Mouse (Mus musculus) CH12.LX (cell line): Measurements from ENCODE around the gene Hcfc2. TPM values are rescaled to one million over a fixed set of nuclear protein-coding genes. Genes with fewer than 3 reads are reported as not detected.

Source experiments
- DNase-seq: peaks from one replicate; pipeline ENCODE4 v3.0.0-alpha.2; 2013; ENCODE audit errors: extremely low read depth
- H3K27ac ChIP-seq: 2 replicates; pipeline ENCODE4 v1.5.1; 2012; ENCODE audit warnings: low read depth, mild to moderate bottlenecking, control low read depth, moderate library complexity; ENCODE audit not compliant: insufficient read depth
- H3K27me3 ChIP-seq: replicated peaks from 2 replicates; pipeline ENCODE3; 2012; ENCODE audit warnings: inconsistent platforms
- H3K36me3 ChIP-seq, 2 experiments: replicated peaks in 1 of 2; 2 replicates each; pipeline versions ENCODE3 to v1.6.1; 2012; ENCODE audit warnings: inconsistent platforms in 1 of 2, low read length in 1 of 2, mild to moderate bottlenecking in 1 of 2, mixed read lengths in 1 of 2, moderate library complexity in 1 of 2; ENCODE audit not compliant: control insufficient read depth in 1 of 2, insufficient read depth in 1 of 2
- H3K4me1 ChIP-seq, 2 experiments: 2 replicates each; pipeline ENCODE4 v1.6.1; 2012; ENCODE audit warnings: inconsistent platforms in 1 of 2, moderate library complexity in 1 of 2; ENCODE audit not compliant: insufficient read depth in 2 of 2, control insufficient read depth in 1 of 2
- H3K4me2 ChIP-seq: 2 replicates; pipeline ENCODE4 v1.6.1; 2012; ENCODE audit warnings: low read depth, mild to moderate bottlenecking, control low read depth; ENCODE audit not compliant: poor library complexity, insufficient read depth, severe bottlenecking
- H3K4me3 ChIP-seq, 3 experiments: fragments of 150-350 bp in 1 of 3; sonication (generic) in 1 of 3; replicated peaks in 1 of 3; 2 replicates each; pipeline versions ENCODE3 to v1.5.1; 2011 to 2012; ENCODE audit warnings: low read depth in 2 of 3, low read length in 2 of 3, mild to moderate bottlenecking in 2 of 3, moderate library complexity in 2 of 3, control low read depth in 1 of 3, improper control_type of control experiment in 1 of 3, inconsistent platforms in 1 of 3, mixed read lengths in 1 of 3; ENCODE audit not compliant: poor library complexity in 1 of 3
- H3K79me2 ChIP-seq: replicated peaks from 2 replicates; pipeline ENCODE4 v1.6.1; 2012; ENCODE audit warnings: mild to moderate bottlenecking, moderate library complexity; ENCODE audit not compliant: control insufficient read depth, poor library complexity, insufficient read depth, severe bottlenecking; ENCODE audit errors: extremely low read depth
- H3K9ac ChIP-seq: 2 replicates; pipeline ENCODE4 v1.6.1; 2012; ENCODE audit warnings: low read depth, mild to moderate bottlenecking, control low read depth, moderate library complexity; ENCODE audit not compliant: insufficient read depth
- H3K9me3 ChIP-seq: replicated peaks from 2 replicates; pipeline ENCODE3; 2012; ENCODE audit warnings: low read length, inconsistent platforms, mixed read lengths
- BHLHE40 ChIP-seq: IDR thresholded peaks from 2 replicates; pipeline ENCODE4 v1.6.1; 2011; ENCODE audit warnings: mild to moderate bottlenecking, low read depth, low read length, improper control_type of control experiment
- E2F4 ChIP-seq: IDR thresholded peaks from 2 replicates; pipeline ENCODE4 v1.6.1; 2011; ENCODE audit warnings: low read depth, low read length, improper control_type of control experiment; ENCODE audit not compliant: insufficient replicate concordance
- ETS1 ChIP-seq: conservative IDR thresholded peaks from 2 replicates; pipeline ENCODE4 v1.6.1; 2012; ENCODE audit warnings: low read depth, mild to moderate bottlenecking, inconsistent platforms, low read length, improper control_type of control experiment, moderate library complexity
- HCFC1 ChIP-seq: IDR thresholded peaks from 2 replicates; pipeline ENCODE4 v1.6.1; 2012; ENCODE audit warnings: low read depth, mild to moderate bottlenecking, inconsistent platforms, low read length, improper control_type of control experiment
- MAFK ChIP-seq: IDR thresholded peaks from 2 replicates; pipeline ENCODE4 v1.6.1; 2011; ENCODE audit warnings: low read length, improper control_type of control experiment; ENCODE audit not compliant: insufficient replicate concordance
- MAZ ChIP-seq: IDR thresholded peaks from 2 replicates; pipeline ENCODE4 v1.6.1; 2012; ENCODE audit warnings: low read depth, mild to moderate bottlenecking, inconsistent platforms, low read length, improper control_type of control experiment, moderate library complexity
- MYC ChIP-seq: IDR thresholded peaks from 2 replicates; pipeline ENCODE4 v1.6.1; 2011; ENCODE audit warnings: low read depth, mild to moderate bottlenecking, improper control_type of control experiment, low read length
- POLR2AphosphoS2 ChIP-seq: IDR thresholded peaks from 2 replicates; pipeline ENCODE4 v1.6.1; 2011; ENCODE audit warnings: low read depth, low read length, improper control_type of control experiment
- RAD21 ChIP-seq: IDR thresholded peaks from 2 replicates; pipeline ENCODE4 v1.6.1; 2011; ENCODE audit warnings: low read depth, mild to moderate bottlenecking, low read length, improper control_type of control experiment, moderate library complexity
- RCOR1 ChIP-seq: conservative IDR thresholded peaks from 2 replicates; pipeline ENCODE4 v1.6.1; 2012; ENCODE audit warnings: low read depth, mild to moderate bottlenecking, inconsistent platforms, low read length, improper control_type of control experiment
- UBTF ChIP-seq: IDR thresholded peaks from 2 replicates; pipeline ENCODE4 v1.6.1; 2012; ENCODE audit warnings: low read depth, mild to moderate bottlenecking, inconsistent platforms, low read length, improper control_type of control experiment, moderate library complexity
- ZC3H11A ChIP-seq: IDR thresholded peaks from 2 replicates; pipeline ENCODE4 v1.6.1; 2012; ENCODE audit warnings: low read depth, mild to moderate bottlenecking, inconsistent platforms, low read length, improper control_type of control experiment
- ZKSCAN1 ChIP-seq: IDR thresholded peaks from 2 replicates; pipeline ENCODE4 v1.6.1; 2012; ENCODE audit warnings: low read depth, inconsistent platforms, low read length, improper control_type of control experiment, borderline replicate concordance
- ZNF384 ChIP-seq: IDR thresholded peaks from 2 replicates; pipeline ENCODE4 v1.6.1; 2012; ENCODE audit warnings: low read depth, low read length, improper control_type of control experiment, inconsistent platforms
- dilution Hi-C: fragments of 300-500 bp; cut with MboI; formaldehyde crosslinking; loops from 2 replicates; pipeline ENCODE4 v1.14.3; 2020; ENCODE audit warnings: low sequenced_read_pairs; ENCODE audit not compliant: extremely low pct_unique_long_range_greater_than_20kb, extremely low pct_ligation_motif_present
- in situ Hi-C: fragments of 300-500 bp; cut with MboI; formaldehyde crosslinking; loops from 3 replicates; pipeline ENCODE4 v1.14.3; 2019; ENCODE audit warnings: low sequenced_read_pairs, low pct_ligation_motif_present, low pct_unique_long_range_greater_than_20kb, mixed read lengths
- polyA plus RNA-seq: library from polyadenylated mRNA; unstranded; fragments of >175 nt; gene quantifications from 2 replicates; pipeline ENCODE4 v1.2.1, GENCODE M21; 2012; ENCODE audit warnings: low read depth; ENCODE audit not compliant: insufficient read length
- total RNA-seq, 2 experiments: library from RNA; depleted of rRNA; stranded (reverse); fragments of 300-350 nt in 1 of 2; fragments of >200 nt in 1 of 2; gene quantifications; 2 replicates each; pipeline ENCODE4 v1.2.3; 2012 to 2014

Gene Hcfc2
- total and polyA plus RNA-seq, 3 experiments, result 10.5 to 13.0 (median 12.3) TPM

DNA sequence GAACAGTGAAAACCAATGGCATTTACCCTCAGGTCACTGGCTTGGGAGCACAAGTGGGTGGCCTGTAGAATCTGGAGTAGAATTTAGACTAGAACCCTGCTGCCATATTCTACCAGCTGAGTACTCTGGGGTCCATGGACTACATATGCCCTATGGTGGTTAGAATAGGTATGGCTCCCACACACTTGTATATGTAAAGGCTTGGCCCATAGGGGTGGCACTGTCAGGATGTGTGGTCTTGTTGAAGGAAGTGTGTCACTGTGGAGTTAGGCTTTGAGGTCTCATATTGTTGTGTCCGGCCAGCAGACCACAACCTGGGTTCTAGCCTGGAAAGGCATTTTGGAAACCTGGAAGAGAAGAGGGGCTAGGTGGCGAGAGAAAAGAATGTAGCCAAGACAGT, 74.8 kb downstream of the Hcfc2 start:
- H3K27ac ChIP-seq, result no peak overlapping the region
- H3K27me3 ChIP-seq, result no peaks in the 10 kb centered on the region
- no peak for TF ChIP-seq RCOR1
- TF ChIP-seq MAFK, result no peak
- TF ChIP-seq ETS1, result no peak
- no peak for TF ChIP-seq UBTF
- TF ChIP-seq BHLHE40, result no peak
- TF ChIP-seq MYC, result no peak
- TF ChIP-seq ZNF384, result no peak
- TF ChIP-seq ZKSCAN1, result no peak
- TF ChIP-seq RAD21, result no peak
- no peak for TF ChIP-seq HCFC1
- TF ChIP-seq MAZ, result no peak
- TF ChIP-seq E2F4, result no peak
- no peak overlapping the region for H3K4me2 ChIP-seq
- no peaks in the 10 kb centered on the region for H3K79me2 ChIP-seq
- H3K36me3 ChIP-seq, result no peaks in the 10 kb centered on the region
- H3K9ac ChIP-seq, result no peak overlapping the region
- in situ Hi-C loops (no loop called here), dilution Hi-C loops (no loop called here)
- no peak for DNase-seq
- H3K4me3 ChIP-seq, result no peak overlapping the region
- H3K4me1 ChIP-seq, result peaks cover 4 to 11% of the 10 kb centered on the region in 2 experiments
- H3K9me3 ChIP-seq, result peaks cover 4% of the 10 kb centered on the region

DNA sequence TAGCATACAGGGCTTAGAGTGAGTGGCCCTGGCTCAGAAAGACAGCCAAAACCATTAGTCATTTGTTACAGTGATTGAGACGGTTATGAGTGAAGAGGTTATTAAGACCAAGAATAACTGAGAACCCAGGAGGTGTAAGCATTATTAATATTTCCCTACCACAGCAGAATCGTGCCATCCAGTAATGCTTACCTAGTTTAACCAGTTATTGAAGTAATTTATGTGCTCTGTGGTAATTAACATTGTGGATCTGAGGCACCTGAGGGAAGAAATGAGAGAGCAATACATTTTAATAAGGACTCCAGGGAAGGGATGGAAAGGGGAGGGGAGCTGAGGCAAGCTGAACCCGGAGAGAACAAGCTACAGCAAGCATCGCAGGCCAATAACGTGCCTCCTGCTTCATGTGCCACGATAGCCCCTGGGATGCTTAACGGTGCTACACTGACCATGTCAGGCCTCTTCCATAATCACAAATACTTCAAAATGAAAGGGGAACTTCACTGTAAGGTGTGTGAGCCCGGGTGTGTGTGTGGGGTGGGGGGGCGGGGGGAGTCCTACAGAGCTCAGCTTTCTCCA, 75.7 kb downstream of the Hcfc2 start:
- peaks cover 4 to 11% of the 10 kb centered on the region in 2 experiments for H3K4me1 ChIP-seq
- in situ Hi-C loops (no loop called here), dilution Hi-C loops (no loop called here)
- no peaks in the 10 kb centered on the region for H3K79me2 ChIP-seq
- no peak overlapping the region for H3K4me2 ChIP-seq
- H3K27ac ChIP-seq, result no peak overlapping the region
- no peaks in the 10 kb centered on the region for H3K36me3 ChIP-seq
- TF ChIP-seq ZC3H11A (no peak), POLR2AphosphoS2 (no peak)
- H3K4me3 ChIP-seq, result no peak overlapping the region
- H3K27me3 ChIP-seq, result no peaks in the 10 kb centered on the region
- H3K9ac ChIP-seq, result no peak overlapping the region
- no peak for DNase-seq
- peaks cover 4% of the 10 kb centered on the region for H3K9me3 ChIP-seq
